Mouse (Mus musculus) naive thymus-derived CD4-positive, alpha-beta T cell, adult 2 months (primary cell): ENCODE measurements around the gene Cldn15.
"Not testable (repeated sequence)": the region's sequence is repeated elsewhere in the genome, so short reads cannot be mapped to it uniquely, and the experiment has no call there.

ENCODE experiments used
- DNase-seq: peaks from one replicate; pipeline ENCODE4 v3.0.0-alpha.2; 2011; ENCODE audit warnings: low read depth

Gene Cldn15

DNA sequence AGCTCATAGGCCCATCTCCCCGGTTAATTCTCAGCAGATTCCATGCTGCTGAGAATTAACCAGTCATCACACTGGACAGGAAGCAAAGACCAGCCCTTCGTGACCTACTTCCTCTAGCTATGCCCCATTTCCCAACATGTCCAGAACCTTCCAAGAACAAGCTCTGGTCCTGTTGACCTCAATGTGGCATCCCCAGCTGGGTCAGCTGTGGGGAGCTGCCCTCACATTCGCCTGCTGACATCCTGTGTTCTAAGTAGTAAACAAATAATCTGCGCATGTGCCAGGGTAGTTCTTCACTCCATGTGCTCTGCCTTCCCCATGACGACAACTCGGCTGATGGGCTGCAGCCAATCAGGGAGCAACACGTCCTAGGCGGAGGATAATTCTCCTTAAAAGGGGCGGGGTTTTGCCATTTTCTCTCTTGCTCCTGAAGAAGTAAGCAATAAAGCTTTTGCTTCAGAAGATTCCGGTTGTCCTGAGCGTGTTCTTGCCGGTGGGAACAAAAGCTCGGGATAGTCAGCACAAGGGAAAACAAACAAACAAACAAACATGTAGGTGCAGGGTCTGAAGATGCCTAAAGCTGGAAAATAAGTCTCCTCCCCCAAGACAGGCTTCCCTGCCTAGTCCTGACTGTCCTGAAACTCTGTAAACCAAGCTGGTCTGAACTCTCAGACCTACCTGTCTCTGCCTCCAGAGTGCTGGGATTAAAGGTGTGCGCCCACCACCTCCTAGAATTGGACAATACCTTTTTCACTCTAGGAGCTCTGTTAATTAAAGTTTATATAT, 16.7 kb upstream of the Cldn15 start:
- DNase-seq: not testable (repeated sequence)

DNA sequence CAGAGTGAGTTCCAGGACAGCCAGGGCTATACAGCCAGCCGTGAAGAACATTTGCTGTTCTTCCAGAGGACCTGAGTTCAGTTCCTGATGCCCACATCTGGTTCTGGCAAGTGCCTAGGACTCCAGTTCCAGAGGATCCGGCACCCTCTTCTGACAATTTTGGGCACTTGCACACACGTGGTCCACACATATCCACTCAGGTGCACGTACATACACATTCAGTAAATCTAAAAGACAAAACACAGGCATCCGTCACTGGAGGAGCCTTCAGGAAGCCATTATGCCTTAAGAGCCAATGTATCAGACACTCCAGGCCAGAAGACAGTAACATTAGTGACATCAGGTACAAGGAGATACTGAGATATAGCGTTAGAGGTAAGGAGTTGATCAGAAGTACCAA, 15.9 kb upstream of the Cldn15 start:
- DNase-seq: no peak

DNA sequence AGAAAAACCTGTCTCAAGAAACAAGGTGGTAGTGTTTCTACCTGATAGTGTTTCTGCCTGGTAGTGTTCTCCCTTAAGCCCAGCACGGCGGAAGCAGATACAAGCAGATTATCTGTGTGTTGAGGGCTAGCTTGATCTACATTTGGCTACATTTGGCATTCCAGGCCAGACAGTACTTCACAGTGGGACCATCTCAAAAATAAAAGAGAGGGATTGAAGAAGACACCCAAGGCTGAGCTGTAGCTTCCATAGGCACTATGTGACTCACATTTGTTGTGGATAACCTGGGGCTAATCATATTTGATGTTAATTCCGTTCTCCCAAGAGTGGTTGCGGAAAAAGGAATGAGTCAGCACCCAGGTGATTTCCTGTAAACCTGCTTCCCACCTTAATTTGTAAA, 14.3 kb upstream of the Cldn15 start:
- no peak for DNase-seq

GRCm38 (mm10) chr5:136953015-136953414, 13.4 kb upstream of the Cldn15 start, which contains the start of gene Fis1:
Fis1 (plus strand) TSS chr5:136953275.
- peak; percentile 70 for DNase-seq

DNA sequence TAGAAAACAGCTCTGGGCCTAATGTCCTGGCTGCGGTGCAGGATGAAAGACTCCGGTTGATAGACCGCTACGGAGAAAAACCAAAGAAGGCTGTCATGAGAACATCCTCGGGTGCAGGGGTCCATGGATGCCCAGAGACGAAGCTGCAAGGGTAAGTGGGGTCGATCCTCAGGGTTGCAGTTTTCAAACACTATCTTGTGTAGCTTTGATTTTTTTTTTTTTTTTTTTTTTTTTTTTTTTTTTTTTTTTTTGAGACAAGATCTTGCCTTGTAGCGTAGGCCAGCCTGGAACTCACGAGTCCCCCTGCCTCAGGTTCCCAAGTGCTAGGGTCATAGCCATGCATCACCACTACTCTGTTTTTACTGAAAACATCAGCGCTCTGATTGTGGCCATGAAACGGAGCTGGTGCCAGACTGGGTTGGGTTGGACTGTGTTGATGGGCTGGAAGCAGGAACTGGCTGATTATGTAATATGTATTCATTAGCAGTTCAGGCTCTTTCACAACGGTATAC, 12.9 kb upstream of the Cldn15 start:
- DNase-seq: peak; percentile 19

DNA sequence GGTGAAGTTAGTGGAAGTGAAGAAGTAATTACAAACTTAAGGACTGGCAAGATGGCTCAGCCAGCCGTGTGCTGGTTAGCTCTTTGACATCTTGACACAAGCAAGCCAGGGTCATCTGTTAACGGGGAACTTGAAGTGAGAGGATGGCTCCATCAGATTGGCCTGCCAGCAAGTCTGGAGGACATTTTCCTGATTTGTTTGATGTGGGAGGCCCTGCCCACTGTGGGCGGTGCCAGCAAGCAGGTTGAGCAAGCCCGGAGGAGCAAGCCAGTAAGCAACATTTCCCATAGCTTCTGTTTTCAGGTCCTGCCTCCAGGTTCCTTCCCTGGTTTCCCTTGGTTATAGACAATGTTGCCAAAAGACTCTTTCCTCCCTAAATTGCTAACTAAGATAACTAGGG, 10.8 kb upstream of the Cldn15 start:
- no peak for DNase-seq

- DNase-seq: no peak
Measured at GRCm38 (mm10) chr5:136957250-136957649, 9.2 kb upstream of the Cldn15 start.

DNA sequence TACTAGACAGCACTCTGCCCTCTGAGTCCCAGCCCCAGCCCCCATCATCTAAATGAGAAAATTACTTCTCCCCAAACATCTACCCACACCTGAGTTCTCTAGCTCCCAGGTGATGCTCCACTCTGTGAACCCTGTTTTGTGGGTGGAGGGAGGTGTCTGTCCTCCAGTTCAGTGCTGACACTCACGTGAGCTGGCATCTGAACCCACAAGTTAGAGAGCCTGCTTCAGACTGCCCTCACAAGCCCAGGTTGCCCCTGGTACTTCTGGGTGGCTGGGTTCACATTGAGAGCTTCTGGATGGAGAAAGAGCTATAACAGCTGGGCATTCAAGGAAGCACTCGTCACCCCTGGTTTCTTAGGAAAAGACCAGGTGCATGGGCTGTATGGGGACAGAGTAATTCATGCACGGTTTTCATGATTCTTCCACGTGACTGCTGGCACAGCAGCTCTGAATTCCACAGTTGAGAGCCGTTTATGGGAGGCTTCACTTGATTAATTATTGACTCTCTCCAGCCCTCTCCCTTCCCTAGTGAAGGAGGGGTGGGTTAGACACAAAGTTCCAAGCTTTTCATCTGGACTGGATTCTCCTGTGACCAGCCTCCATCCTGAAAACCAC, 7.3 kb upstream of the Cldn15 start:
- no peak for DNase-seq

- DNase-seq: no peak
Measured at GRCm38 (mm10) chr5:136960053-136960452, 6.4 kb upstream of the Cldn15 start.

- DNase-seq: no peak
Measured at GRCm38 (mm10) chr5:136961334-136961982, 5.0 kb upstream of the Cldn15 start.

DNA sequence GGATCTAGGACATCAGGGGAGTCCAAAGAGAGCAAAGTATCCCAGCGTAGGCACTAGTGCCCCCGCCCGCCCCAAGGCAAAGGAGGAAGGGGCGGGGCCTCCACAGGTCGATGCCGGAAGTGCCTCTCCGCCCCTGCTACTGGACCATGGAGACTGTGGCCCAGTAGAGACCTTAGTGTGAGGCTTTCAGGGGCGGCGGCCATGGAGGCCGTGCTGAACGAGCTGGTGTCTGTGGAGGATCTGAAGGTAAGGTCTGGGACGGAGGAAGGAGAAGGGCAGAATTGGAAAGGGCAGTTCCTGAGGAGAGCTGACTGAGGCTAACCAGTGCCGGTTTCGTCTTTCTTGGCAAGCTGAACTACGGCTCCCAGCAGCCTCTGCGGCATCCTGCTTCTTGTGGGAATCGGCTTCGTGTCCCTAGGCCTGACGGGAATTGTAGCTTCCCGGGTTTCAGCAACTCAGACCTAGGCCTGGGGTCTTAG, 4.4 kb upstream of the Cldn15 start:
- DNase-seq: peak; percentile 91

GRCm38 (mm10) chr5:136962501-136962900, 3.9 kb upstream of the Cldn15 start:
- peak; percentile 85 for DNase-seq

DNA sequence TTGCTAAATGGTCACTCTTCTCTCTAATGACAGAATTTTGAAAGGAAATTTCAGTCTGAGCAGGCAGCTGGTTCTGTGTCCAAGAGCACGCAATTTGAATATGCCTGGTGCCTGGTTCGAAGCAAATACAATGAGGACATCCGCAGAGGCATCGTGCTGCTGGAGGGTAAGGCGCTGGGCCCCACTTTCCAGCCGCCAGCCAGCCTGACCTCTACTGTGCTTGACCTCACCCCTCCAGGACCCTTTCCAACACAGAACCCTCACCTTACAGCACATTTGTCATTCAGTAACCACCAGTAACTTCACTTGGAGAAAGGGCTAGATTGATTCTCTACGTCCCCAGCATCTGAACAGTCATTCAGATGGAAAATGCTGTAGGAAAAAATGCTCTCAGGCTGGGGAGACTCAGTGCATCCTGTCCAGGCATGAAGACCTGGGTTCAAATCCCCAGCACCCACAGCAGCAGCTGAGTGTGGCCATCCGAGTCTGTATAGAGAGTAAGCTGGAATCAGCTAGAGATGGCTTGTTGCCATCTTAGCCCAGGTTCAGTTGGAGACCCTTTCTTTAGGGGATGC, 3.4 kb upstream of the Cldn15 start:
- DNase-seq: no peak

DNA sequence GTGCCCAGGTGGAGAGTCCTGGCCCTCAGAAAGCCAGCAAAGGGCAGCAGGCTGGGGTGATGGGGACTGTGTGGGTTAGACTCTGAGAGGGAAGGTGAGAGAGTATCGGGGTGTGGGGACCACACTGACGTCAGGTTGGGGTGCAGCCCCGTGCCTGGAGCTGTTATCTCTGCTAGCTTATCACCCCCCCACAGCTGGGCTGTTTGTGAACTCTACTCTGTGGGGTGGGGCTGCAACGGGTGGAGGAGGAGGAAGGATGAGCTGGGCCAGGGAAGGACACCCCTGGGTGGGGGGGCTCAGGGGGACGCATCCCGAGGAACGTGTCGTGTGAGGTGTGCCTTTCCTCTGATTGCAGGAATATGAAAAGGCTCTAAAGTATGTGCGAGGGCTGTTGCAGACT, 1.2 kb upstream of the Cldn15 start:
- DNase-seq: no peak

DNA sequence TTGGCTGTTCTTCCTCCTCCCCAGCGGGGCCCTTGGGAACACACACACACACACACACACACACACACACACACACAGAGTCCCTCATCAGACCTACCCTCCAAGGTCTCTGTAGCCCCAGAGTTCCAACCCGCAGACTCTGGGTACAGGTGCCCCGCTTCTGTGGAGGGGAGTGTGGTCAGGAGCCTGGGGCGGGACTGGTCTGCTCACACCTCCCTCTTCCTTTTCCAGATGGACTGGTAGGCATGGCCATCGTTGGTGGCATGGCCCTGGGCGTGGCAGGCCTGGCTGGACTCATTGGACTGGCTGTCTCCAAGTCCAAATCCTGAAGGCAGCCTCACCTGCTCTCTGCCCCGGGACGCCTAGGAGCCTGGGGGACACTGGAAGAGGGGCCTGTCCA, 730 bp upstream of the Cldn15 start:
- no peak for DNase-seq

- no peak for DNase-seq
Measured at GRCm38 (mm10) chr5:136966861-136967455, 542 bp downstream of the Cldn15 start.

- no peak for DNase-seq
Measured at GRCm38 (mm10) chr5:136967592-136967991, 1.2 kb downstream of the Cldn15 start.

DNA sequence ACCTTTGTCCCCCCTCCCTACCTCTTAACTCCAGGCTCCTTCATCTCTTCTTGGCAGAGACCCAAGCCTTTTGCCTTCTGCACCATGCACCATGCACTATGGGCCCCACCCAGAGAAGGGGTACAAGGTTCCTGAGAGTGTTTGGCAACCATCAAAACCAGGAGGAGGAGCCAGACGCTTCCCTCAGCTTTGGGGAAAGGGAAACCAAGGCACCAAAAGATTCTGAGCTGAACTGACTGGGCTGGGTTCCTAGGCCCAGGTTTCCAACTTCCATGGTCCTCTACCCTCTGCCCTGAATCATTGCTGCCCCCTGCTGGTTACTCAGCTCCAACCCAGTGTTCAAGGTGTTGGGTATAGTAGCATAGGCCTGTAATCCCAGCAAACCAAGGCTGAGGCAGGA, 4.3 kb downstream of the Cldn15 start:
- peak; percentile 82 for DNase-seq

GRCm38 (mm10) chr5:136973670-136974069, 7.3 kb downstream of the Cldn15 start:
- no peak for DNase-seq

DNA sequence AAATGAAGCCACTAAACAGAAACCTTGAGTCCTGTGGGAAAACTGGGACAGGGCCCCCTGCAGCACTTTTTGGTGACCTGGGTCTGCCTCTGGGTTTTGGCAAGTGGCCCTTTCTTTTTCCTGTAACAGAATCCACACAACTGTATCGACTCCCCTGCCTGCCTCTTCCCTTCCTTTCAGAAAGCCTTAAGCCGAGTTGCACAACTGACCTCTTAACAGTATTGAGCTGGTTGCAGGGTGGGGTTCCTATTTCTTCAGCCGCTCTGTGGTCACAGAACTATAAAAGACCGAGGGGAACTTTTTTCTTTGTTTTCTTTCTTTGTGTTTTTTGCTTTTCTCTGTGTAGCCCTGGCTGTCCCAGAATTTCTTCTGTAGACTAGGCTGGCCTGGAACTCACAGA, 11.4 kb downstream of the Cldn15 start:
- DNase-seq: no peak

DNA sequence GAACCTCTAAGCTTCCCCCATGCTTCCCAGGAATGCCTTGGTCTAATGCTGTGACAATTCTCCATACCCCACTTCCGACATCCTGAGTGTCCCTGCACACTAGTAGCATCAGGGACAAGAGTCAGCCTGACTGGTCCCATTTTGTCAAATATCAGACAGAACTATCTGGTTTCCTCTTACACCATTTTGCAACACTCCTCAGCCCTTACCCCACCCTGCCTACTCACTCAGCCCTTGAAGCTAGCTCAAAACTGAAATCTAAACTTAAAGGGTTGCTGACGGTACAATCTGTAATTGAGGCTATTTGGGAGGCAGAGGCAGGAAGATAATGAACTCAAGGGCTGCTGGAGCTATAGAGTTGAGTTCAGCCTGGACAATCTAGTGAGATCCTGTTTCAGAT, 13.3 kb downstream of the Cldn15 start:
- DNase-seq: no peak

GRCm38 (mm10) chr5:136980974-136981373, 14.6 kb downstream of the Cldn15 start:
- DNase-seq: no peak
